Mouse (Mus musculus) CH12.LX (cell line): ENCODE data around the gene Agbl5. TPM values are rescaled to one million over a fixed set of nuclear protein-coding genes. Genes with fewer than 3 reads are reported as not detected.

ENCODE experiments used
- DNase-seq: peaks from one replicate; pipeline ENCODE4 v3.0.0-alpha.2; 2013; ENCODE audit errors: extremely low read depth
- H3K27ac ChIP-seq: 2 replicates; pipeline ENCODE4 v1.5.1; 2012; ENCODE audit warnings: low read depth, mild to moderate bottlenecking, control low read depth, moderate library complexity; ENCODE audit not compliant: insufficient read depth
- H3K27me3 ChIP-seq: replicated peaks from 2 replicates; pipeline ENCODE3; 2012; ENCODE audit warnings: inconsistent platforms
- H3K36me3 ChIP-seq, 2 experiments: replicated peaks in 1 of 2; 2 replicates each; pipeline versions ENCODE3 to v1.6.1; 2012; ENCODE audit warnings: inconsistent platforms in 1 of 2, low read length in 1 of 2, mild to moderate bottlenecking in 1 of 2, mixed read lengths in 1 of 2, moderate library complexity in 1 of 2; ENCODE audit not compliant: control insufficient read depth in 1 of 2, insufficient read depth in 1 of 2
- H3K4me1 ChIP-seq, 2 experiments: 2 replicates each; pipeline ENCODE4 v1.6.1; 2012; ENCODE audit warnings: inconsistent platforms in 1 of 2, moderate library complexity in 1 of 2; ENCODE audit not compliant: insufficient read depth in 2 of 2, control insufficient read depth in 1 of 2
- H3K4me2 ChIP-seq: 2 replicates; pipeline ENCODE4 v1.6.1; 2012; ENCODE audit warnings: low read depth, mild to moderate bottlenecking, control low read depth; ENCODE audit not compliant: poor library complexity, insufficient read depth, severe bottlenecking
- H3K4me3 ChIP-seq, 3 experiments: fragments of 150-350 bp in 1 of 3; sonication (generic) in 1 of 3; replicated peaks in 1 of 3; 2 replicates each; pipeline versions ENCODE3 to v1.5.1; 2011 to 2012; ENCODE audit warnings: low read depth in 2 of 3, low read length in 2 of 3, mild to moderate bottlenecking in 2 of 3, moderate library complexity in 2 of 3, control low read depth in 1 of 3, improper control_type of control experiment in 1 of 3, inconsistent platforms in 1 of 3, mixed read lengths in 1 of 3; ENCODE audit not compliant: poor library complexity in 1 of 3
- H3K79me2 ChIP-seq: replicated peaks from 2 replicates; pipeline ENCODE4 v1.6.1; 2012; ENCODE audit warnings: mild to moderate bottlenecking, moderate library complexity; ENCODE audit not compliant: control insufficient read depth, poor library complexity, insufficient read depth, severe bottlenecking; ENCODE audit errors: extremely low read depth
- H3K9ac ChIP-seq: 2 replicates; pipeline ENCODE4 v1.6.1; 2012; ENCODE audit warnings: low read depth, mild to moderate bottlenecking, control low read depth, moderate library complexity; ENCODE audit not compliant: insufficient read depth
- H3K9me3 ChIP-seq: replicated peaks from 2 replicates; pipeline ENCODE3; 2012; ENCODE audit warnings: low read length, inconsistent platforms, mixed read lengths
- BHLHE40 ChIP-seq: IDR thresholded peaks from 2 replicates; pipeline ENCODE4 v1.6.1; 2011; ENCODE audit warnings: mild to moderate bottlenecking, low read depth, low read length, improper control_type of control experiment
- CHD1 ChIP-seq: IDR thresholded peaks from 2 replicates; pipeline ENCODE4 v1.6.1; 2012; ENCODE audit warnings: low read depth, low read length, improper control_type of control experiment, inconsistent platforms
- CHD2 ChIP-seq: IDR thresholded peaks from 2 replicates; pipeline ENCODE4 v1.6.1; 2011; ENCODE audit warnings: low read length, improper control_type of control experiment
- ELF1 ChIP-seq: IDR thresholded peaks from 2 replicates; pipeline ENCODE4 v1.6.1; 2014; ENCODE audit warnings: low read depth, mild to moderate bottlenecking, inconsistent platforms, low read length, improper control_type of control experiment
- IRF4 ChIP-seq: IDR thresholded peaks from 2 replicates; pipeline ENCODE4 v1.6.1; 2014; ENCODE audit warnings: low read depth, mild to moderate bottlenecking, inconsistent platforms, low read length, improper control_type of control experiment
- JUN ChIP-seq: IDR thresholded peaks from 2 replicates; pipeline ENCODE4 v1.6.1; 2011; ENCODE audit warnings: low read depth, mild to moderate bottlenecking, low read length, improper control_type of control experiment, moderate library complexity; ENCODE audit not compliant: insufficient read depth
- JUND ChIP-seq: conservative IDR thresholded peaks from 2 replicates; pipeline ENCODE4 v1.6.1; 2011; ENCODE audit warnings: low read depth, low read length, improper control_type of control experiment
- MAFK ChIP-seq: IDR thresholded peaks from 2 replicates; pipeline ENCODE4 v1.6.1; 2011; ENCODE audit warnings: low read length, improper control_type of control experiment; ENCODE audit not compliant: insufficient replicate concordance
- MAX ChIP-seq: IDR thresholded peaks from 2 replicates; pipeline ENCODE4 v1.6.1; 2011; ENCODE audit warnings: low read length, improper control_type of control experiment
- MAZ ChIP-seq: IDR thresholded peaks from 2 replicates; pipeline ENCODE4 v1.6.1; 2012; ENCODE audit warnings: low read depth, mild to moderate bottlenecking, inconsistent platforms, low read length, improper control_type of control experiment, moderate library complexity
- MEF2A ChIP-seq: IDR thresholded peaks from 2 replicates; pipeline ENCODE4 v1.6.1; 2014; ENCODE audit warnings: low read depth, mild to moderate bottlenecking, inconsistent platforms, low read length, improper control_type of control experiment, borderline replicate concordance
- MXI1 ChIP-seq: IDR thresholded peaks from 2 replicates; pipeline ENCODE4 v1.6.1; 2011; ENCODE audit warnings: mild to moderate bottlenecking, low read depth, low read length, improper control_type of control experiment
- PAX5 ChIP-seq: IDR thresholded peaks from 2 replicates; pipeline ENCODE4 v1.6.1; 2012; ENCODE audit warnings: low read length, inconsistent platforms, mixed read lengths
- POLR2AphosphoS2 ChIP-seq: IDR thresholded peaks from 2 replicates; pipeline ENCODE4 v1.6.1; 2011; ENCODE audit warnings: low read depth, low read length, improper control_type of control experiment
- RAD21 ChIP-seq: IDR thresholded peaks from 2 replicates; pipeline ENCODE4 v1.6.1; 2011; ENCODE audit warnings: low read depth, mild to moderate bottlenecking, low read length, improper control_type of control experiment, moderate library complexity
- TCF12 ChIP-seq: IDR thresholded peaks from 2 replicates; pipeline ENCODE4 v1.6.1; 2014; ENCODE audit warnings: low read depth, mild to moderate bottlenecking, inconsistent platforms, low read length, improper control_type of control experiment
- USF1 ChIP-seq: IDR thresholded peaks from 2 replicates; pipeline ENCODE4 v1.6.1; 2014; ENCODE audit warnings: low read depth, mild to moderate bottlenecking, inconsistent platforms, low read length, improper control_type of control experiment
- USF2 ChIP-seq: conservative IDR thresholded peaks from 2 replicates; pipeline ENCODE4 v1.6.1; 2011; ENCODE audit warnings: low read depth, low read length, improper control_type of control experiment
- ZC3H11A ChIP-seq: IDR thresholded peaks from 2 replicates; pipeline ENCODE4 v1.6.1; 2012; ENCODE audit warnings: low read depth, mild to moderate bottlenecking, inconsistent platforms, low read length, improper control_type of control experiment
- ZKSCAN1 ChIP-seq: IDR thresholded peaks from 2 replicates; pipeline ENCODE4 v1.6.1; 2012; ENCODE audit warnings: low read depth, inconsistent platforms, low read length, improper control_type of control experiment, borderline replicate concordance
- dilution Hi-C: fragments of 300-500 bp; cut with MboI; formaldehyde crosslinking; loops from 2 replicates; pipeline ENCODE4 v1.14.3; 2020; ENCODE audit warnings: low sequenced_read_pairs; ENCODE audit not compliant: extremely low pct_unique_long_range_greater_than_20kb, extremely low pct_ligation_motif_present
- in situ Hi-C: fragments of 300-500 bp; cut with MboI; formaldehyde crosslinking; loops from 3 replicates; pipeline ENCODE4 v1.14.3; 2019; ENCODE audit warnings: low sequenced_read_pairs, low pct_ligation_motif_present, low pct_unique_long_range_greater_than_20kb, mixed read lengths
- polyA plus RNA-seq: library from polyadenylated mRNA; unstranded; fragments of >175 nt; gene quantifications from 2 replicates; pipeline ENCODE4 v1.2.1, GENCODE M21; 2012; ENCODE audit warnings: low read depth; ENCODE audit not compliant: insufficient read length
- total RNA-seq, 2 experiments: library from RNA; depleted of rRNA; stranded (reverse); fragments of 300-350 nt in 1 of 2; fragments of >200 nt in 1 of 2; gene quantifications; 2 replicates each; pipeline ENCODE4 v1.2.3; 2012 to 2014

The Agbl5 gene
- total and polyA plus RNA-seq, 3 experiments, result 4.1 to 11.6 (median 9.3) TPM

- H3K4me3 ChIP-seq, result peak overlapping the region in 1 of 3 experiments; percentile 37
- no peaks in the 10 kb centered on the region for H3K36me3 ChIP-seq
- TF ChIP-seq CHD2 (0 out of 2 replicates have a peak, but pooled peaks have one; percentile 24), TCF12 (no peak)
- H3K4me1 ChIP-seq, result peaks cover 12 to 53% of the 10 kb centered on the region in 2 experiments
- no peak for DNase-seq
- peak overlapping the region; percentile 54 for H3K4me2 ChIP-seq
- dilution Hi-C loops (no loop called here), in situ Hi-C loops (loop anchor here (5.0 kb wide), 1 partner anchor 118 kb away; no protein-coding TSS in a partner anchor)
- H3K9me3 ChIP-seq, result no peaks in the 10 kb centered on the region
- H3K27ac ChIP-seq, result no peak overlapping the region
- no peak overlapping the region for H3K9ac ChIP-seq
- no peaks in the 10 kb centered on the region for H3K79me2 ChIP-seq
- peaks cover 70% of the 10 kb centered on the region for H3K27me3 ChIP-seq
Observed at GRCm38 (mm10) chr5:30919831-30920614, 31.5 kb downstream of the Agbl5 start.

- peak overlapping the region; percentile 37 to 60 (median 37) for H3K4me3 ChIP-seq
- dilution Hi-C loops (no loop called here), in situ Hi-C loops (loop anchor here (5.0 kb wide), 1 partner anchor 118 kb away; no protein-coding TSS in a partner anchor)
- peak overlapping the region; percentile 54 for H3K4me2 ChIP-seq
- peak overlapping the region; percentile 20; the same call in 1 of the 2 replicates for H3K9ac ChIP-seq
- no peak overlapping the region for H3K27ac ChIP-seq
- no peaks in the 10 kb centered on the region for H3K36me3 ChIP-seq
- TF ChIP-seq JUN (no peak), BHLHE40 (no peak), MXI1 (no peak), USF1 (no peak), POLR2AphosphoS2 (no peak), MAX (no peak), TCF12 (no peak), ZC3H11A (no peak)
- H3K79me2 ChIP-seq, result no peaks in the 10 kb centered on the region
- H3K9me3 ChIP-seq, result no peaks in the 10 kb centered on the region
- H3K27me3 ChIP-seq, result peaks cover 75% of the 10 kb centered on the region
- no peak for DNase-seq
- peaks cover 9 to 47% of the 10 kb centered on the region in 2 experiments for H3K4me1 ChIP-seq
Observed at GRCm38 (mm10) chr5:30920621-30921020, 32.1 kb downstream of the Agbl5 start.

GRCm38 (mm10) chr5:30921256-30922033 is 33.0 kb downstream of the Agbl5 start, which contains the start of gene Khk:
Gene Khk (plus strand): TSS chr5:30921431.
- peak; percentile 90 for DNase-seq
- in situ Hi-C loops, result loop anchor here (5.0 kb wide), 1 partner anchor 119 kb away; no protein-coding TSS in a partner anchor
- H3K79me2 ChIP-seq, result no peaks in the 10 kb centered on the region
- H3K4me1 ChIP-seq, result peaks cover 8 to 40% of the 10 kb centered on the region in 2 experiments; a peak in 3 of 4 replicates
- H3K27ac ChIP-seq, result no peak within 1 kb of the TSS
- dilution Hi-C loops, result no loop called here
- peak within 1 kb of the TSS; percentile 60 to 68 (median 68) for H3K4me3 ChIP-seq
- peak within 1 kb of the TSS; percentile 48 for H3K9ac ChIP-seq
- no peaks in the 10 kb centered on the region for H3K9me3 ChIP-seq
- peaks cover 83% of the 10 kb centered on the region for H3K27me3 ChIP-seq
- H3K36me3 ChIP-seq, result no peaks in the 10 kb centered on the region
- peak within 1 kb of the TSS; percentile 54 for H3K4me2 ChIP-seq
- TF ChIP-seq USF2, result peak; percentile 83
- 0 out of 2 replicates have a peak, but pooled peaks have one; percentile 50 for TF ChIP-seq MAZ
- peak; percentile 85 for TF ChIP-seq BHLHE40
- TF ChIP-seq JUND, result no peak
- peak; percentile 40; the same call in 1 of the 2 replicates for TF ChIP-seq MAX
- TF ChIP-seq MAFK, result no peak
- no peak for TF ChIP-seq CHD2
- TF ChIP-seq IRF4, result peak; percentile 27; the same call in 1 of the 2 replicates
- no peak for TF ChIP-seq CHD1
- peak; percentile 76 for TF ChIP-seq ZKSCAN1
- 0 out of 2 replicates have a peak, but pooled peaks have one; percentile 14 for TF ChIP-seq MEF2A
- no peak for TF ChIP-seq POLR2AphosphoS2
- TF ChIP-seq ELF1, result no peak; the same call in 1 of the 2 replicates
- no peak for TF ChIP-seq PAX5
- TF ChIP-seq RAD21, result no peak; the same call in none of the 2 replicates
- TF ChIP-seq USF1, result peak; percentile 94
